ENCODE assay signal across 8 mouse cellular contexts in genomic region chr1:11413894-11414556, GRCm38 (mm10). TPM values are rescaled to one million over a fixed set of nuclear protein-coding genes. Genes with fewer than 3 reads are reported as not detected.
DNase-seq lines count a peak whose midpoint lies in the region; ATAC-seq and TF ChIP-seq lines count a peak whose summit lies in the region.

A830018L16Rik (plus strand) TSS chr1:11414105.

- DNase-seq in adrenal gland, adult 18-20 months (ENCODE audit: low spot score in 2 of 2) = peak; percentile 3 to 33
- peak; percentile 7 for DNase-seq in gastrocnemius, adult 18-20 months (ENCODE audit: low spot score)
- peak; percentile 80 to 87 for DNase-seq in layer of hippocampus, postnatal 10 days (ENCODE audit: low spot score in 2 of 2)
- DNase-seq in lung, embryonic 14.5 days = peak; percentile 91
- DNase-seq in retina, embryonic 14.5 days (ENCODE audit: low spot score) = peak; percentile 86
- no peak for DNase-seq in thymus, postnatal 14 days

- no peaks in the 10 kb centered on the region for H3K9me3 ChIP-seq in hindbrain, embryonic 13.5 days
- no peaks in the 10 kb centered on the region for H3K9me3 ChIP-seq in lung, embryonic 14.5 days (ENCODE audit: low read depth, low read length)

- peak within 1 kb of the TSS; percentile 58 for H3K4me3 ChIP-seq in hindbrain, embryonic 13.5 days
- peak within 1 kb of the TSS; percentile 42 for H3K4me3 ChIP-seq in lung, embryonic 14.5 days (ENCODE audit: low read depth, low read length)

- H3K36me3 ChIP-seq in hindbrain, embryonic 13.5 days = no peaks in the 10 kb centered on the region
- no peaks in the 10 kb centered on the region for H3K36me3 ChIP-seq in lung, embryonic 14.5 days (ENCODE audit: insufficient read depth)

- peak within 1 kb of the TSS; percentile 75 for H3K9ac ChIP-seq in hindbrain, embryonic 13.5 days
- peak within 1 kb of the TSS; percentile 36 for H3K9ac ChIP-seq in lung, embryonic 14.5 days

- peak; percentile 73 for TF ChIP-seq CTCF in lung, embryonic 14.5 days (IDR thresholded peaks at IDR 0.05; ENCODE audit: low read depth)

- ATAC-seq in common myeloid progenitor, adult 5-6 weeks (replicated peaks; ENCODE audit: low read depth, poor library complexity, severe bottlenecking) = peak; percentile 96
- peak; percentile 99 for ATAC-seq in hindbrain, embryonic 13.5 days (ENCODE audit: low FRiP score)
- ATAC-seq in lung, embryonic 14.5 days (ENCODE audit: insufficient read depth) = peak; percentile 100

- WGBS in hindbrain, embryonic 13.5 days = under 1% methylated on average over 50 of the region's 50 CpGs
- WGBS in lung, embryonic 14.5 days = 1% methylated on average over 50 of the region's 50 CpGs

- peaks cover 7% of the 10 kb centered on the region for H3K4me1 ChIP-seq in hindbrain, embryonic 13.5 days (replicated peaks)
- no peaks in the 10 kb centered on the region for H3K4me1 ChIP-seq in lung, embryonic 14.5 days (ENCODE audit: insufficient read depth)

- H3K27ac ChIP-seq in hindbrain, embryonic 13.5 days = peak within 1 kb of the TSS; percentile 60
- H3K27ac ChIP-seq in lung, embryonic 14.5 days (ENCODE audit: low read depth) = no peak within 1 kb of the TSS

- H3K27me3 ChIP-seq in hindbrain, embryonic 13.5 days = peaks cover 20% of the 10 kb centered on the region
- H3K27me3 ChIP-seq in lung, embryonic 14.5 days (ENCODE audit: insufficient read depth, low read length) = peaks cover 8% of the 10 kb centered on the region; the same call in 1 of the 2 replicates

- H3K4me2 ChIP-seq in hindbrain, embryonic 13.5 days = peak within 1 kb of the TSS; percentile 79
- H3K4me2 ChIP-seq in lung, embryonic 14.5 days = peak within 1 kb of the TSS; percentile 71

RNA-seq across cellular contexts. Expression of gene A830018L16Rik, which starts in this region (rescaled TPM):
- 1 to 10 TPM; 1.9 to 2.2 TPM for total RNA-seq in adrenal gland, adult 18-20 months (2021)
- not detected in 2 replicates for total RNA-seq in common myeloid progenitor, adult 5-6 weeks (2017)
- total RNA-seq in gastrocnemius, adult 18-20 months (2021) = not detected
- 4.4 and 5.7 TPM in 2 replicates for polyA plus RNA-seq in hindbrain, embryonic 13.5 days (2015; fragmentation: Nextera tagmentation; extraction: Ambion mirVana)
- 10 to 100 TPM; 84.1 to 86.1 TPM for total RNA-seq in layer of hippocampus, postnatal 10 days (2021)
- polyA plus RNA-seq in lung, embryonic 14.5 days (2014; fragmentation: Nextera tagmentation; extraction: Ambion mirVana) = 0.64 and 0.93 TPM in 2 replicates

Comparison
In these comparisons a context has a peak if more than half of its experiments do, and no peak if none do; other contexts are left out.
1. RNA of gene A830018L16Rik (total RNA-seq): 84.1 to 86.1 TPM in layer of hippocampus, postnatal 10 days; 1.9 to 2.2 TPM in adrenal gland, adult 18-20 months, not detected in common myeloid progenitor, adult 5-6 weeks and not detected in gastrocnemius, adult 18-20 months; every median in the first group is over 10 times any median in the second.
2. Peak in ATAC-seq in common myeloid progenitor, adult 5-6 weeks; RNA of the gene not detected or under 1 TPM.
3. Peak in DNase-seq in gastrocnemius, adult 18-20 months; RNA of the gene not detected or under 1 TPM.
4. Peak in DNase-seq, ATAC-seq, H3K4me3 ChIP-seq, H3K9ac ChIP-seq and H3K4me2 ChIP-seq in lung, embryonic 14.5 days; RNA of the gene not detected or under 1 TPM.
5. Peak in every context shown above with its lines, with median percentiles within 50 percentile points of each other: ATAC-seq.